Mouse (Mus musculus) intestine, embryonic 16.5 days (tissue): Measurements from ENCODE around the gene Elp5. TPM values are rescaled to one million over a fixed set of nuclear protein-coding genes. Genes with fewer than 3 reads are reported as not detected.
A peak's percentile ranks its signal among the peaks of the same experiment; 100 is the strongest.
"Not testable (repeated sequence)": the region's sequence is repeated elsewhere in the genome, so short reads cannot be mapped to it uniquely, and the experiment has no call there.

Source experiments
- ATAC-seq: fragments of 200-750 bp; cut with Nextera tagmentation; 2 replicates; pipeline ENCODE4 v1.8.0; 2017; ENCODE audit warnings: moderate TSS enrichment, moderate library complexity
- H3K27ac ChIP-seq: fragments of 300-500 bp; sonication (generic); 2 replicates; pipeline ENCODE4 v1.5.1; 2014; ENCODE audit warnings: mild to moderate bottlenecking, low read length
- H3K27me3 ChIP-seq: fragments of 300-500 bp; sonication (generic); replicated peaks from 2 replicates; pipeline ENCODE4 v1.6.1; 2014; ENCODE audit warnings: low read length, control low read depth, mixed read lengths; ENCODE audit not compliant: control insufficient read depth, insufficient read depth
- H3K36me3 ChIP-seq: fragments of 300-500 bp; sonication (generic); 2 replicates; pipeline ENCODE4 v1.6.1; 2014; ENCODE audit warnings: low read length, control low read depth; ENCODE audit not compliant: control insufficient read depth, insufficient read depth
- H3K4me1 ChIP-seq: fragments of 300-500 bp; sonication (generic); 2 replicates; pipeline ENCODE4 v1.6.1; 2014; ENCODE audit warnings: low read length, control low read depth, mixed read lengths; ENCODE audit not compliant: control insufficient read depth, insufficient read depth
- H3K4me2 ChIP-seq: fragments of 300-500 bp; sonication (generic); 2 replicates; pipeline ENCODE4 v1.6.1; 2014; ENCODE audit warnings: low read depth, low read length, control low read depth
- H3K4me3 ChIP-seq: fragments of 300-500 bp; sonication (generic); 2 replicates; pipeline ENCODE4 v1.5.1; 2014; ENCODE audit warnings: mild to moderate bottlenecking, low read length
- H3K9ac ChIP-seq: fragments of 300-500 bp; sonication (generic); 2 replicates; pipeline ENCODE4 v1.6.1; 2014; ENCODE audit warnings: low read depth, low read length
- H3K9me3 ChIP-seq: fragments of 300-500 bp; sonication (generic); 2 replicates; pipeline ENCODE4 v1.6.1; 2016; ENCODE audit warnings: low read length, control low read depth; ENCODE audit not compliant: control insufficient read depth
- WGBS: fragments of 180-500 bp; shearing (Covaris S2); extraction: QIAGEN DNeasy Blood & Tissue Kit; methylation state at CpG from one replicate; pipeline ENCODE4 v1.1.7; 2014; 5-methylcytosine and 5-hydroxymethylcytosine counted together
- polyA plus RNA-seq: library from polyadenylated mRNA; unstranded; fragments of >200 nt; fragmentation: Nextera tagmentation; extraction: Ambion mirVana; gene quantifications from 2 replicates; pipeline ENCODE4 v1.2.1, GENCODE M21; 2015

Gene Elp5
- polyA plus RNA-seq, 1 experiment from 2014 or later = 106 TPM

GRCm38 (mm10) chr11:69956218-69956617 lies 26.1 kb downstream of the Elp5 start:
- H3K4me3 ChIP-seq = no peak overlapping the region
- no peaks in the 10 kb centered on the region for H3K9me3 ChIP-seq
- H3K4me2 ChIP-seq = no peak overlapping the region
- H3K9ac ChIP-seq = no peak overlapping the region
- H3K36me3 ChIP-seq = no peaks in the 10 kb centered on the region
- 67% methylated on average over 1 of the region's 1 CpGs for WGBS
- H3K4me1 ChIP-seq = peaks cover 6% of the 10 kb centered on the region; the same call in 1 of the 2 replicates
- ATAC-seq = no peak
- H3K27ac ChIP-seq = no peak overlapping the region
- no peaks in the 10 kb centered on the region for H3K27me3 ChIP-seq

- H3K27me3 ChIP-seq, H3K27ac ChIP-seq, H3K9ac ChIP-seq, ATAC-seq, H3K9me3 ChIP-seq, H3K4me2 ChIP-seq, H3K4me3 ChIP-seq, H3K4me1 ChIP-seq, H3K36me3 ChIP-seq: not testable (repeated sequence)
- WGBS = 72% methylated on average over 4 of the region's 4 CpGs
Observed at GRCm38 (mm10) chr11:69955618-69956017, 26.7 kb downstream of the Elp5 start.

GRCm38 (mm10) chr11:69953267-69953915 lies 28.9 kb downstream of the Elp5 start:
- 39% methylated on average over 11 of the region's 11 CpGs for WGBS
- peak; percentile 64 for ATAC-seq

GRCm38 (mm10) chr11:69952274-69952673 lies 30.0 kb downstream of the Elp5 start:
- H3K27ac ChIP-seq = no peak overlapping the region
- H3K36me3 ChIP-seq = no peaks in the 10 kb centered on the region
- 43% methylated on average over 1 of the region's 1 CpGs for WGBS
- no peak for ATAC-seq
- peaks cover 6% of the 10 kb centered on the region for H3K4me1 ChIP-seq
- no peak overlapping the region for H3K9ac ChIP-seq
- no peaks in the 10 kb centered on the region for H3K9me3 ChIP-seq
- no peak overlapping the region for H3K4me3 ChIP-seq
- H3K27me3 ChIP-seq = no peaks in the 10 kb centered on the region
- H3K4me2 ChIP-seq = no peak overlapping the region

More at GRCm38 (mm10) chr11:69953267-69953915, 28.9 kb downstream of the Elp5 start:
- H3K9me3 ChIP-seq = no peaks in the 10 kb centered on the region
- no peak overlapping the region for H3K4me2 ChIP-seq
- peaks cover 4% of the 10 kb centered on the region for H3K4me1 ChIP-seq
- H3K9ac ChIP-seq = no peak overlapping the region
- H3K27ac ChIP-seq = peak overlapping the region; percentile 61
- H3K36me3 ChIP-seq = no peaks in the 10 kb centered on the region
- H3K4me3 ChIP-seq = no peak overlapping the region
- H3K27me3 ChIP-seq = no peaks in the 10 kb centered on the region

GRCm38 (mm10) chr11:69950807-69951459 lies 31.4 kb downstream of the Elp5 start:
- H3K4me2 ChIP-seq = no peak overlapping the region
- WGBS = 45% methylated on average over 4 of the region's 4 CpGs
- H3K36me3 ChIP-seq = no peaks in the 10 kb centered on the region
- H3K27me3 ChIP-seq = no peaks in the 10 kb centered on the region
- H3K4me3 ChIP-seq = no peak overlapping the region
- no peak overlapping the region for H3K9ac ChIP-seq
- H3K27ac ChIP-seq = no peak overlapping the region
- no peak for ATAC-seq
- H3K4me1 ChIP-seq = peaks cover 6% of the 10 kb centered on the region
- H3K9me3 ChIP-seq = no peaks in the 10 kb centered on the region

- Histone ChIP-seq H3K4me1 (peaks cover 6% of the 10 kb centered on the region), H3K9me3 (no peaks in the 10 kb centered on the region), H3K9ac (peak overlapping the region; percentile 54), H3K4me2 (peak overlapping the region; percentile 83), H3K27me3 (no peaks in the 10 kb centered on the region), H3K27ac (peak overlapping the region; percentile 53), H3K4me3 (peak overlapping the region; percentile 53), H3K36me3 (no peaks in the 10 kb centered on the region; the same call in 1 of the 2 replicates)
- ATAC-seq = peak; percentile 48
- WGBS = 0% methylated on average over 14 of the region's 14 CpGs
Observed at GRCm38 (mm10) chr11:69948763-69949150, 33.6 kb downstream of the Elp5 start.

- under 1% methylated on average over 34 of the region's 34 CpGs for whole genome bisulfite sequencing
- H3K27me3 ChIP-seq = no peaks in the 10 kb centered on the region
- H3K9ac ChIP-seq = peak within 1 kb of the TSS; percentile 54
- H3K27ac ChIP-seq = peak within 1 kb of the TSS; percentile 53
- peak within 1 kb of the TSS; percentile 83 for H3K4me2 ChIP-seq
- ATAC-seq = peak; percentile 94
- H3K4me3 ChIP-seq = peak within 1 kb of the TSS; percentile 53
- peaks cover 6% of the 10 kb centered on the region for H3K4me1 ChIP-seq
- no peaks in the 10 kb centered on the region for H3K9me3 ChIP-seq
- H3K36me3 ChIP-seq = no peaks in the 10 kb centered on the region; the same call in 1 of the 2 replicates
Observed at GRCm38 (mm10) chr11:69948066-69948762, 34.1 kb downstream of the Elp5 start, which contains the start of gene Slc2a4. TSS of gene Slc2a4 (minus strand) at chr11:69948188.

- 3% methylated on average over 29 of the region's 29 CpGs for WGBS
- H3K27me3 ChIP-seq = no peaks in the 10 kb centered on the region
- H3K36me3 ChIP-seq = no peaks in the 10 kb centered on the region; the same call in 1 of the 2 replicates
- H3K27ac ChIP-seq = peak overlapping the region; percentile 53
- H3K4me1 ChIP-seq = peaks cover 6% of the 10 kb centered on the region
- H3K9me3 ChIP-seq = no peaks in the 10 kb centered on the region
- H3K9ac ChIP-seq = peak overlapping the region; percentile 54
- peak overlapping the region; percentile 53 for H3K4me3 ChIP-seq
- peak; percentile 26 for ATAC-seq
- peak overlapping the region; percentile 83 for H3K4me2 ChIP-seq
Observed at GRCm38 (mm10) chr11:69947337-69948065, 34.8 kb downstream of the Elp5 start.
